Mouse (Mus musculus) neural tube, embryonic 13.5 days (tissue): Measurements from ENCODE around the gene Ikzf2. TPM values are rescaled to one million over a fixed set of nuclear protein-coding genes. Genes with fewer than 3 reads are reported as not detected.
A peak's percentile ranks its signal among the peaks of the same experiment; 100 is the strongest.

ENCODE experiments used
- ATAC-seq: fragments of 200-750 bp; cut with Nextera tagmentation; 2 replicates; pipeline ENCODE4 v1.8.0; 2017; ENCODE audit warnings: low read depth, mild to moderate bottlenecking, moderate TSS enrichment, moderate library complexity
- H3K27ac ChIP-seq: fragments of 300-500 bp; sonication (generic); replicated peaks from 2 replicates; pipeline ENCODE4 v1.5.1; 2015; ENCODE audit warnings: moderate library complexity, mild to moderate bottlenecking, inconsistent platforms
- H3K27me3 ChIP-seq: fragments of 300-500 bp; sonication (generic); 2 replicates; pipeline ENCODE4 v1.6.1; 2015; ENCODE audit warnings: mild to moderate bottlenecking, inconsistent platforms
- H3K36me3 ChIP-seq: fragments of 300-500 bp; sonication (generic); 2 replicates; pipeline ENCODE4 v1.6.1; 2015; ENCODE audit warnings: mild to moderate bottlenecking, inconsistent platforms
- H3K4me1 ChIP-seq: fragments of 300-500 bp; sonication (generic); replicated peaks from 2 replicates; pipeline ENCODE4 v1.6.1; 2015; ENCODE audit warnings: inconsistent platforms
- H3K4me2 ChIP-seq: fragments of 300-500 bp; sonication (generic); 2 replicates; pipeline ENCODE4 v1.6.1; 2015; ENCODE audit warnings: inconsistent platforms, mild to moderate bottlenecking, moderate library complexity
- H3K4me3 ChIP-seq: fragments of 300-500 bp; sonication (generic); 2 replicates; pipeline ENCODE4 v1.5.1; 2015; ENCODE audit warnings: mild to moderate bottlenecking, inconsistent platforms
- H3K9ac ChIP-seq: fragments of 300-500 bp; sonication (generic); 2 replicates; pipeline ENCODE4 v1.6.1; 2015; ENCODE audit warnings: moderate library complexity, mild to moderate bottlenecking, inconsistent platforms
- H3K9me3 ChIP-seq: fragments of 300-500 bp; sonication (generic); 2 replicates; pipeline ENCODE4 v1.6.1; 2016; ENCODE audit warnings: inconsistent platforms
- WGBS: fragments of 180-500 bp; shearing (Covaris S2); methylation state at CpG from one replicate; pipeline ENCODE4 v1.1.7; 2015; 5-methylcytosine and 5-hydroxymethylcytosine counted together
- polyA plus RNA-seq: library from polyadenylated mRNA; unstranded; fragments of >200 nt; fragmentation: Nextera tagmentation; extraction: Ambion mirVana; gene quantifications from 2 replicates; pipeline ENCODE4 v1.2.1, GENCODE M21; 2015

Gene Ikzf2
- polyA plus RNA-seq, 1 experiment from 2014 or later = 5.0 TPM

GRCm38 (mm10) chr1:69685049-69685889, 1.8 kb downstream of the Ikzf2 start:
- Histone ChIP-seq H3K27ac (no peak overlapping the region), H3K9me3 (no peaks in the 10 kb centered on the region), H3K36me3 (no peaks in the 10 kb centered on the region), H3K27me3 (no peaks in the 10 kb centered on the region), H3K4me1 (peaks cover 31% of the 10 kb centered on the region), H3K4me3 (peak overlapping the region; percentile 76), H3K9ac (peak overlapping the region; percentile 81), H3K4me2 (peak overlapping the region; percentile 76)
- 2% methylated on average over 11 of the region's 11 CpGs for WGBS
- ATAC-seq = no peak

GRCm38 (mm10) chr1:69684280-69685040, 2.6 kb downstream of the Ikzf2 start:
- Histone ChIP-seq H3K4me3 (peak overlapping the region; percentile 76), H3K36me3 (no peaks in the 10 kb centered on the region), H3K4me2 (peak overlapping the region; percentile 76), H3K9me3 (no peaks in the 10 kb centered on the region), H3K4me1 (peaks cover 31% of the 10 kb centered on the region), H3K9ac (no peak overlapping the region), H3K27ac (no peak overlapping the region), H3K27me3 (no peaks in the 10 kb centered on the region)
- WGBS = 31% methylated on average over 13 of the region's 13 CpGs
- ATAC-seq = no peak

DNA sequence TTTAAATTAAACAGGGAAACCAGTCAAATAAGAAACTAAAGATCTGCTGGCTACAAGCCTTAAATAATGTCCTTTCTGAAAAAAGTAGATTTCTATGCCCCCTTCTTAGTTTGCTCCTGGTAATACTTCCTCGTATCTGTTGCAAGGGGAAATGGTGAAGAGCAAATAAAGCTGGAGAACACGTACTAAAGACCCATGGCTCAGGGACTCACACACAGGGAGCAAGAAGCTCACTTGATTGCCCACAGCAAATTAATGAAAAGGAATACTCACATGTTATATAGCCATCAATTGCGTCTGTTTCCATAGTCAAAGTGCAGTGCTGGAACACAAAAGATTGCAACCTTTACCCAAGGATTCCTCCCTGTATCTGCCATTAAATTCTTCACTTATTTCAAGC, 3.2 kb downstream of the Ikzf2 start:
- WGBS = 53% methylated on average over 3 of the region's 3 CpGs
- Histone ChIP-seq H3K4me3 (no peak overlapping the region), H3K4me2 (peak overlapping the region; percentile 76), H3K9me3 (no peaks in the 10 kb centered on the region), H3K9ac (no peak overlapping the region), H3K27me3 (no peaks in the 10 kb centered on the region), H3K4me1 (peaks cover 31% of the 10 kb centered on the region), H3K36me3 (no peaks in the 10 kb centered on the region), H3K27ac (no peak overlapping the region)
- ATAC-seq = no peak

DNA sequence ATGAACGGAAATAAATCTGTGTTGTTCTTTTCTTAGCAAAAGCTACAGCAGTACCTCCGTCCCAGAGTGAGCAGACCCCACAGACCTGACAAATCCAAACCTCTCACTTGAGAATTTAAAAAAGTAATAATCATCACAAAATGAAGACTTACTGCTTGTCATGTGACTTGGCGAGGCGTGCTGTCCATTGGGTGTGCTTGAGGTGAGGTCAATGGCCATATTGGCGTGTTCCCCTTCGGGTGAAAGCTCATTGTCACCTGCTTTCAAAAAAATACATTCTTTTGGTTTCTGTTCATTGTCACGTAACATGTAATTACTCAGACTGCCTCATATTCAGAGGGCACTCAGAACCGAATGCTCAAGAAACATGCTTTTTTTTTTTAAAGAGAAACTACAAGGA, 4.0 kb downstream of the Ikzf2 start:
- no peaks in the 10 kb centered on the region for H3K27me3 ChIP-seq
- no peak overlapping the region for H3K4me2 ChIP-seq
- H3K4me1 ChIP-seq = peaks cover 29% of the 10 kb centered on the region
- H3K27ac ChIP-seq = no peak overlapping the region
- H3K9me3 ChIP-seq = no peaks in the 10 kb centered on the region
- no peak overlapping the region for H3K9ac ChIP-seq
- WGBS = 91% methylated on average over 8 of the region's 8 CpGs
- H3K4me3 ChIP-seq = no peak overlapping the region
- no peak for ATAC-seq
- H3K36me3 ChIP-seq = no peaks in the 10 kb centered on the region

GRCm38 (mm10) chr1:69682261-69682660, 4.8 kb downstream of the Ikzf2 start:
- no peaks in the 10 kb centered on the region for H3K27me3 ChIP-seq
- 89% methylated on average over 3 of the region's 3 CpGs for WGBS
- no peak overlapping the region for H3K4me3 ChIP-seq
- peaks cover 27% of the 10 kb centered on the region for H3K4me1 ChIP-seq
- H3K36me3 ChIP-seq = no peaks in the 10 kb centered on the region
- no peak overlapping the region for H3K9ac ChIP-seq
- no peak overlapping the region for H3K27ac ChIP-seq
- H3K4me2 ChIP-seq = no peak overlapping the region
- H3K9me3 ChIP-seq = no peaks in the 10 kb centered on the region
- ATAC-seq = no peak

DNA sequence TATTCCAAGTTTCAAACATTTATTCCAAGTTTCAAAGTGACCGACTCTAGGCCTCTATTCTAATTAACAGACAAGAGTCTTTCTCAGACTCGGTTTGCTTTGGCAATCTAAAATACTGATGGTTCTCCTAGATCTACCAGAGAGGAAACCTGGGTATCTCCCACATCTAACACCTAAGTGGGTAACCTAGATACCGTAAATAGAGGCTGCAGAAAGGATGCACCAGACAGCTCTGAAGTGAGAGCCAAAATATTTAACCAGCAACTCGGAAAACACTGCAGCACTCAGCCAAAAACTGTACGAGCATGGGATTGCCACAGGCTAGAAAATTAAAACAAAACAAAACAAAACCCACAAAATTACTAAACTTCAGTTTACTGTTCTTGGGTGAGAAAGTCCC, 6.0 kb downstream of the Ikzf2 start:
- H3K27me3 ChIP-seq = no peaks in the 10 kb centered on the region
- no peaks in the 10 kb centered on the region for H3K9me3 ChIP-seq
- H3K4me3 ChIP-seq = no peak overlapping the region
- no peak overlapping the region for H3K9ac ChIP-seq
- H3K4me2 ChIP-seq = no peak overlapping the region
- ATAC-seq = no peak
- H3K36me3 ChIP-seq = no peaks in the 10 kb centered on the region
- 89% methylated on average over 5 of the region's 5 CpGs for WGBS
- no peak overlapping the region for H3K27ac ChIP-seq
- H3K4me1 ChIP-seq = peaks cover 21% of the 10 kb centered on the region

DNA sequence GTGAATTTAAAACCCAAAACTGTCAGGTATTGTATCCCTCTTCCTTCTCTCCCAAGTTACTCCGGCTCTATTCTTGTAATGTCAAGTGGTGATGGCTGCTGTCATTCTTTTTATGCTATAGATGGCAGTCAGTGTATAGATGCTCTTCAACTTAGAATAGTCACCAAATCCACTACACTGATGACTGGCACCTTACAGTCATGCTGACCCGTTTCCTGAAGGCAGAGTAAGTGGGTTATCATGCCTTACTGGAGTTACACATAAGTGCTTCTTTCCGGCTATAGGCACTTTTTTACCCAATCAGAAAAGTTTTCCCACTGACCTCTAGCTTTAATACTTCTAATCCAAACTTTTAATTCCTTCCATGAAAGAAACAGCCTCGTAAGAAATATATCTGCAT, 6.5 kb downstream of the Ikzf2 start:
- Histone ChIP-seq H3K4me3 (no peak overlapping the region), H3K27me3 (no peaks in the 10 kb centered on the region), H3K9me3 (no peaks in the 10 kb centered on the region), H3K4me1 (peaks cover 16% of the 10 kb centered on the region), H3K9ac (no peak overlapping the region), H3K4me2 (no peak overlapping the region), H3K27ac (no peak overlapping the region), H3K36me3 (no peaks in the 10 kb centered on the region)
- WGBS = 86% methylated on average over 4 of the region's 4 CpGs
- ATAC-seq = no peak

DNA sequence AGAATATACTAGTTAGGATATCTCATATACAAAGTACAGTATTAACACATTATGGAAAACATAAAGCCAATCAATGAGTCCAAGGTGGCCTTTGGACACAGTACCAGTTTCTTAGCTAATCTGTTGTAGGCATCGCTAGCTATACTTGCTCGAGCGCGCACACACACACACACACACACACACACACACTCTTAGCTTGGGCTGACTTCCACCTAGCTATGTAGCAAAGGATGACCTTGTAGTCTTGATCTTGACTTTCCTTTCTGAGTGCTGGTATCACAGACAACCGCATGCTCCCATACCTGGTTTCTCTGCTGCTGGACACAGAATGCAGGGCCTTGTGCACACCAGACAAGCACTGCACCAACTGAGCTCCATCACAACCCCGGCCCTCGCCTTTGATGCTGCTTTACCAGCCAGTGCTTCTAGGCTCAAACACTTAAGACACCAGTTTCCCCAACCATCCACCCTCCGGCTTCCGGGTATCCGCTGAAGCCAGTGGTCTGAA, 17.1 kb downstream of the Ikzf2 start:
- H3K9me3 ChIP-seq = no peaks in the 10 kb centered on the region
- no peaks in the 10 kb centered on the region for H3K36me3 ChIP-seq
- no peak overlapping the region for H3K9ac ChIP-seq
- no peaks in the 10 kb centered on the region for H3K4me1 ChIP-seq
- H3K27me3 ChIP-seq = no peaks in the 10 kb centered on the region
- WGBS = 91% methylated on average over 10 of the region's 10 CpGs
- ATAC-seq = no peak
- no peak overlapping the region for H3K4me2 ChIP-seq
- H3K27ac ChIP-seq = no peak overlapping the region
- no peak overlapping the region for H3K4me3 ChIP-seq

GRCm38 (mm10) chr1:69667456-69667855, 19.6 kb downstream of the Ikzf2 start:
- Histone ChIP-seq H3K4me2 (no peak overlapping the region), H3K9ac (no peak overlapping the region), H3K27ac (no peak overlapping the region), H3K27me3 (no peaks in the 10 kb centered on the region), H3K4me1 (no peaks in the 10 kb centered on the region), H3K9me3 (no peaks in the 10 kb centered on the region), H3K4me3 (no peak overlapping the region), H3K36me3 (no peaks in the 10 kb centered on the region)
- ATAC-seq = no peak
- WGBS = 87% methylated on average over 5 of the region's 5 CpGs

DNA sequence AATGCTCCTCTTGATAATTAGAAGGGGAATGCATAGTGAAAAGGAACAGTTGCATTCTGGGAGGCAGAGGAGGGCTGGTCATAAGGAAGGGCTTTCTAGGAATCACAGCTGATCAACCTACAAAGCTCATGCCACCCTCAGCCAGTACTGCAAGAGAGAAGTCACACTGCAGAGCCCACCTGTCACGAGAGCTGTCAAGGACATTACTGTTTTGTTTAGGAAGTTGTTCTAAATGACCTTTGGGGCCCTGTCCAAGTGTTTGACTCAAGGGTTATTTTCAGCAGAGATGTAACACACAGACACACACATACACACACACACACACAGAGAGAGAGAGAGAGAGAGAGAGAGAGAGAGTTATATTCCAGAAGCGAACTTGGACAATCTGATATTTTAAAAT, 27.3 kb downstream of the Ikzf2 start:
- Histone ChIP-seq H3K4me2 (no peak overlapping the region), H3K4me3 (no peak overlapping the region), H3K9ac (no peak overlapping the region), H3K27ac (no peak overlapping the region), H3K27me3 (no peaks in the 10 kb centered on the region), H3K36me3 (no peaks in the 10 kb centered on the region), H3K4me1 (peaks cover 25% of the 10 kb centered on the region), H3K9me3 (no peaks in the 10 kb centered on the region)
- 83% methylated on average over 2 of the region's 2 CpGs for WGBS
- no peak for ATAC-seq

DNA sequence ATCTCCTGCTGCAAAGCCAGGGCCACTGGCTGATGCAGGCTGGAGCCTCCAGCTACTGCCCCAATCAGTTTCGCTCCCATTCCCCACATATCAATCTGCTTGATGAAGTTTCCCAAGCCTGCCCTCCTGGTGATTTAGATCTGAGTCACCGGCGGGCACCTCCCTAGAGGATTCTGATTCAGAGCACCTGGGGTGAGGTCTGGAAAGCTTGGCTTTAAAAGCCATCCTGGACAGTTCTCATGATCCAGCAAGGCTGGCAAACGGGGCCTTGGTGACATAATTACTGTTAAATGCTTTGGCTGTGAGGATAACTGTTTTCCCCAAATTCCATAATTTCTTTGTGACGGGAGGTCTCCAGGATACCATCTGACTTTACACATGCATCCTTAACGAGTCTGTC, 29.0 kb downstream of the Ikzf2 start:
- no peak for ATAC-seq
- Histone ChIP-seq H3K9me3 (no peaks in the 10 kb centered on the region), H3K27me3 (no peaks in the 10 kb centered on the region), H3K4me3 (no peak overlapping the region), H3K36me3 (no peaks in the 10 kb centered on the region), H3K27ac (no peak overlapping the region), H3K4me2 (no peak overlapping the region), H3K4me1 (peaks cover 25% of the 10 kb centered on the region), H3K9ac (no peak overlapping the region)
- 18% methylated on average over 6 of the region's 6 CpGs for WGBS

- WGBS = 73% methylated on average over 3 of the region's 3 CpGs
- Histone ChIP-seq H3K27me3 (no peaks in the 10 kb centered on the region), H3K9ac (no peak overlapping the region), H3K9me3 (no peaks in the 10 kb centered on the region), H3K4me2 (no peak overlapping the region), H3K36me3 (no peaks in the 10 kb centered on the region), H3K27ac (no peak overlapping the region), H3K4me1 (peaks cover 25% of the 10 kb centered on the region), H3K4me3 (no peak overlapping the region)
- ATAC-seq = no peak
These were observed 29.6 kb downstream of the Ikzf2 start for GRCm38 (mm10) chr1:69657455-69657854.
